ENCODE assay signal across 13 mouse cellular contexts in the genomic region with DNA sequence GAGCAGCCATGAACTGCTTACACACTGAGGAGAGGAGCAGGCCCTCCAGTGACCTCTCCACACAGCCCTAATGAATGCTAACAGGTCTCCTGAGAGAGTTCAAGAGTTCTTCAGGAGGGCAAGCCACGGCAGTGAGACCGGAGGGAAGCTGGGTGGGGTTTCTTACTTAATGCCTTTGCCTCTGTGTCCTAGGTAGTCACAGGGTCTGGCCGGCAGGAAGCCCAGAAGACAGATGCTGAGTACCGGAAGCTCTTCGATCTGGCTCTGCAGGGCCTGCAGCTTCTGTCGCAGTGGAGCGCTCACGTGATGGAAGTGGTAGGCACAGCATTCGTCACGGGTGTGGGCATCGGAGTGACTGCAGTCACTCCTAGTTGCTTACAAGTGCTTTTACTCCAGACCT. TPM values are rescaled to one million over a fixed set of nuclear protein-coding genes. Genes with fewer than 3 reads are reported as not detected.
DNase-seq lines count a peak whose midpoint lies in the region; ATAC-seq lines count a peak whose summit lies in the region.
"Had no signal": no experiment of that assay in that cellular context is flagged by ENCODE, and none has a peak within 500 bp of the region (broad histone marks: within the 10 kb centered on the region; RNA-seq: fewer than 3 reads in every experiment).

No protein-coding gene starts in this region.

- H3K9me3 ChIP-seq in kidney, embryonic 16.5 days (ENCODE audit: low read length): no peaks in the 10 kb centered on the region
- no peaks in the 10 kb centered on the region for H3K9me3 ChIP-seq in liver, embryonic 11.5 days (ENCODE audit: control insufficient read depth, low read length)
- H3K9me3 ChIP-seq in midbrain, embryonic 10.5 days (replicated peaks): no peaks in the 10 kb centered on the region
- H3K9me3 ChIP-seq: embryonic facial prominence, embryonic 12.5 days; forebrain, embryonic 12.5 days had no signal

- H3K4me2 ChIP-seq in kidney, embryonic 16.5 days (replicated peaks; ENCODE audit: low read depth, low read length): no peak overlapping the region
- no peak overlapping the region for H3K4me2 ChIP-seq in liver, embryonic 11.5 days
- H3K4me2 ChIP-seq: embryonic facial prominence, embryonic 12.5 days; forebrain, embryonic 12.5 days had no signal

- WGBS in kidney, embryonic 16.5 days: 86% methylated on average over 11 of the region's 11 CpGs
- 87% methylated on average over 11 of the region's 11 CpGs for WGBS in liver, embryonic 11.5 days
- WGBS in midbrain, embryonic 10.5 days: 90% methylated on average over 11 of the region's 11 CpGs

- peak; percentile 16 to 29 for DNase-seq in left cerebral cortex, adult 18-20 months (ENCODE audit: low spot score in 2 of 2)
- no peak for DNase-seq in left cerebral cortex, postnatal 10 days (ENCODE audit: extremely low spot score in 1 of 2, low spot score in 2 of 2)
- peak; percentile 85 for DNase-seq in R1 (ENCODE audit: low read depth, low spot score)
- DNase-seq in lung, postnatal 4 days: peak; percentile 34 to 72
- no peak for DNase-seq in liver, embryonic 11.5 days (ENCODE audit: low spot score)
- no peak for DNase-seq in midbrain, embryonic 10.5 days (ENCODE audit: low spot score)
- DNase-seq: cerebellum, postnatal 14 days; heart, postnatal 14 days had no signal

- H3K9ac ChIP-seq in kidney, embryonic 16.5 days (replicated peaks; ENCODE audit: low read length): no peak overlapping the region
- no peak overlapping the region for H3K9ac ChIP-seq in liver, embryonic 11.5 days (ENCODE audit: low read depth, low read length)
- H3K9ac ChIP-seq: embryonic facial prominence, embryonic 12.5 days; forebrain, embryonic 12.5 days had no signal

- H3K4me1 ChIP-seq in kidney, embryonic 16.5 days (ENCODE audit: insufficient read depth, low read length): no peaks in the 10 kb centered on the region
- H3K4me1 ChIP-seq in liver, embryonic 11.5 days (replicated peaks; ENCODE audit: control insufficient read depth, insufficient read depth, low read length): no peaks in the 10 kb centered on the region
- no peaks in the 10 kb centered on the region for H3K4me1 ChIP-seq in midbrain, embryonic 10.5 days
- H3K4me1 ChIP-seq: embryonic facial prominence, embryonic 12.5 days; forebrain, embryonic 12.5 days had no signal

- H3K27me3 ChIP-seq in kidney, embryonic 16.5 days (ENCODE audit: insufficient read depth, low read length): no peaks in the 10 kb centered on the region
- no peaks in the 10 kb centered on the region for H3K27me3 ChIP-seq in liver, embryonic 11.5 days (replicated peaks; ENCODE audit: control insufficient read depth, insufficient read depth, low read length)
- no peaks in the 10 kb centered on the region for H3K27me3 ChIP-seq in midbrain, embryonic 10.5 days (ENCODE audit: low read depth, poor library complexity, severe bottlenecking)
- H3K27me3 ChIP-seq: embryonic facial prominence, embryonic 12.5 days; forebrain, embryonic 12.5 days had no signal

- H3K27ac ChIP-seq in kidney, embryonic 16.5 days (ENCODE audit: low read length): no peak overlapping the region
- H3K27ac ChIP-seq in liver, embryonic 11.5 days (ENCODE audit: low read depth, low read length): no peak overlapping the region
- no peak overlapping the region for H3K27ac ChIP-seq in midbrain, embryonic 10.5 days (replicated peaks)
- H3K27ac ChIP-seq: embryonic facial prominence, embryonic 12.5 days; forebrain, embryonic 12.5 days; macrophage; stomach, postnatal 0 days had no signal

- intact Hi-C loops in left cerebral cortex, postnatal 10 days (cut with DNase I): no loop called here

- 0 out of 2 replicates have a peak, but pooled peaks have one; percentile 23 for ATAC-seq in kidney, embryonic 16.5 days (ENCODE audit: low FRiP score, low TSS enrichment)
- no peak for ATAC-seq in liver, embryonic 11.5 days (replicated peaks; ENCODE audit: low FRiP score)

- peaks cover 52% of the 10 kb centered on the region for H3K36me3 ChIP-seq in kidney, embryonic 16.5 days (ENCODE audit: insufficient read depth, low read length)
- peaks cover 13% of the 10 kb centered on the region; the same call in 1 of the 2 replicates for H3K36me3 ChIP-seq in liver, embryonic 11.5 days (ENCODE audit: control insufficient read depth, insufficient read depth, low read length)
- peaks cover 87% of the 10 kb centered on the region for H3K36me3 ChIP-seq in midbrain, embryonic 10.5 days

- H3K4me3 ChIP-seq in kidney, embryonic 16.5 days (ENCODE audit: low read length): no peak overlapping the region
- H3K4me3 ChIP-seq in liver, embryonic 11.5 days (ENCODE audit: low read depth, low read length): no peak overlapping the region
- H3K4me3 ChIP-seq in midbrain, embryonic 10.5 days: no peak overlapping the region
- H3K4me3 ChIP-seq: embryonic facial prominence, embryonic 12.5 days; forebrain, embryonic 12.5 days had no signal

RNA-seq across cellular contexts. Expression of gene Cyfip1, which starts 50.3 kb away (rescaled TPM):
- 10 to 100 TPM; 67.1 to 71.5 TPM for total RNA-seq in left cerebral cortex, adult 18-20 months (2021)
- 10 to 100 TPM; 70.0 to 70.8 TPM for total RNA-seq in left cerebral cortex, postnatal 10 days (2021)
- polyA plus RNA-seq in kidney, embryonic 16.5 days (2015; fragmentation: Nextera tagmentation; extraction: Ambion mirVana): 113 and 114 TPM in 2 replicates
- polyA plus RNA-seq in liver, embryonic 11.5 days (2014; fragmentation: Nextera tagmentation; extraction: Ambion mirVana): 47.8 and 56.7 TPM in 2 replicates
- 79.2 and 83.5 TPM in 2 replicates for polyA plus RNA-seq in midbrain, embryonic 10.5 days (2016; fragmentation: Nextera tagmentation; extraction: Ambion mirVana)

Comparison
In these comparisons a context has a peak if more than half of its experiments do, and no peak if none do; other contexts are left out.
1. DNase-seq: peak in left cerebral cortex, adult 18-20 months (2 of 2), R1 (single experiment) and lung, postnatal 4 days (2 of 2); none in left cerebral cortex, postnatal 10 days (0 of 2), liver, embryonic 11.5 days (single experiment) and midbrain, embryonic 10.5 days (single experiment).